Mouse (Mus musculus): Measurements from ENCODE around the gene Ankrd35.

DNA sequence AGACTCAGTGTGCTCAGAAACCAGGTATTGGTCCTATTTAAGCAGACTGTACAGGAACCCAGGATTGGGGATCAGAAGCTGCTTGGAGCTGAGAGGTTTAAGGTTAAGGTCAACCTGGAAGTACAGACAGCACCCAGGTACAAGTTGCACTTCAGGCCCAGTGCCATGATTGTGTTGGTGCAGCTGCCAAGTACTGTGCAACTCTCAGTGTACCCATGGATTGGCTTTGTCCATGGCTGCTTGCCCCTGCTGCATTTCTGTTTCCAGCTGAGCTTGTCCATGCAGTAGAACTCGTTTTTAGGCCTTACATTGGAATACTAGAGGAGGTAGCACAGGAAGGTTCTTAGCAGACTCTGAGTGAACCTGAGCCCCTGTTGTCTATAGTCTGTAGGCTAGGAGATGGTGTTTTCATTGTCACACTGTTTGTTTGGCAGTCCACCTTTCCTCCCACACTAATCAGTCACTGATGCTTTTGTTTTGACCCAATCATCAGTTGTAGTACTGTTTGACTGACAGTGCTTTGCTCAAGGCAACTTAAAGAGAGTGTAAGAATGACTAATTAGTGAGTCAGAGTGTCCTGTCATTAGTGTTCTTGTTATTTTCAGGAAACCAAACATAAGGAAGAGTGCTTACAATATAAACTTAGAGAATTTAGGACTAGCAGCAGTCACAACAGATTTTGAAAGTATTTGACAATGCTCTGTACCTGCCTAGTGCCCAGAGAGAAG is 67.2 kb downstream of the Ankrd35 start:
- TF ChIP-seq CTCF (IDR thresholded peaks at IDR 0.05; ENCODE audit: insufficient read depth, low read length): no peak
- TF ChIP-seq POLR2A (IDR thresholded peaks at IDR 0.05; ENCODE audit: borderline replicate concordance, extremely low read depth, low read depth, low read length): no peak
